Mouse (Mus musculus) CH12.LX (cell line): Measurements from ENCODE around the gene Polm.

Experiments used
- CTCF ChIP-seq, 2 experiments: IDR thresholded peaks in 1 of 2; conservative IDR thresholded peaks in 1 of 2; 2 replicates each; pipeline ENCODE4 v1.5.1; 2011 to 2012; ENCODE audit warnings: low read depth in 2 of 2, low read length in 2 of 2, improper control_type of control experiment in 1 of 2, inconsistent platforms in 1 of 2, mild to moderate bottlenecking in 1 of 2, moderate library complexity in 1 of 2
- POLR2A ChIP-seq: IDR thresholded peaks from 2 replicates; pipeline ENCODE4 v1.6.1; 2011; ENCODE audit warnings: low read depth, mild to moderate bottlenecking, improper control_type of control experiment, low read length

DNA sequence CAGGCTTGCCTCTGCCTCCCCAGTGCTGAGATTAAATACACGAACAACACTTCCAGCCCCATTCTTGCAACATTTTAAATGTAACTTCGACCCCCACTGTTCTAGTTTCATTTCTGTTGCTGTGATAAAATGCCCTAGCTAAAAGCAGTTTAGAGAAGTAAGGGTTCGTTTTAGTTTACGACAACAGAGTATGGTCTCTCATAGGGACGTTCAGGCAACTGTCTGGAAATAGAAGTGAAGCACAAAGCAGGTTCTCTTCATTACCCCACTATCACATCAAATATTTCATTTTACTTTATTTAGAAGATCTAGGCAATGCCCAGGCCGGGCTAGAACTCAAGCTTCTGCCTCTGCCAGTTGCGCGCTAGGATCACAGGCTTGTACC lies 50.2 kb downstream of the Polm start:
- TF ChIP-seq CTCF (conservative IDR thresholded peaks at IDR 0.05 in 1 of 2, IDR thresholded peaks at IDR 0.05 in 1 of 2; ENCODE audit: low read depth in 2 of 2, low read length in 2 of 2) (no peak), POLR2A (no peak)
